Mouse (Mus musculus): ENCODE measurements around the gene Has1. TPM values are rescaled to one million over a fixed set of nuclear protein-coding genes. Genes with fewer than 3 reads are reported as not detected.
A peak's percentile ranks its signal among the peaks of the same experiment; 100 is the strongest.

Gene Has1
- total and polyA plus RNA-seq, 3 experiments: not detected

GRCm38 (mm10) chr17:17828191-17828981, 26.6 kb downstream of the Has1 start:
- Histone ChIP-seq H3K4me1 (ENCODE audit: control insufficient read depth in 1 of 2, insufficient read depth in 2 of 2) (peaks cover 0 to 9% of the 10 kb centered on the region in 2 experiments; a peak in 2 of 4 replicates), H3K9me3 (replicated peaks; ENCODE audit: low read length) (no peaks in the 10 kb centered on the region), H3K9ac (ENCODE audit: insufficient read depth, low read depth) (no peak overlapping the region), H3K79me2 (replicated peaks; ENCODE audit: control insufficient read depth, extremely low read depth, insufficient read depth, poor library complexity, severe bottlenecking) (no peaks in the 10 kb centered on the region), H3K4me3 (replicated peaks in 1 of 3; ENCODE audit: low read depth in 2 of 3, low read length in 2 of 3, poor library complexity in 1 of 3) (no peak overlapping the region), H3K27ac (ENCODE audit: insufficient read depth, low read depth) (no peak overlapping the region), H3K36me3 (replicated peaks in 1 of 2; ENCODE audit: control insufficient read depth in 1 of 2, insufficient read depth in 1 of 2, low read length in 1 of 2) (no peaks in the 10 kb centered on the region), H3K4me2 (ENCODE audit: insufficient read depth, low read depth, poor library complexity, severe bottlenecking) (peak overlapping the region; percentile 50), H3K27me3 (replicated peaks) (no peaks in the 10 kb centered on the region)
- in situ Hi-C loops (cut with MboI; ENCODE audit: low pct_ligation_motif_present, low pct_unique_long_range_greater_than_20kb, low sequenced_read_pairs) (no loop called here), dilution Hi-C loops (cut with MboI; ENCODE audit: extremely low pct_ligation_motif_present, extremely low pct_unique_long_range_greater_than_20kb, low sequenced_read_pairs) (no loop called here)
- DNase-seq (ENCODE audit: extremely low read depth): no peak
- TF ChIP-seq ZKSCAN1 (IDR thresholded peaks at IDR 0.05; ENCODE audit: borderline replicate concordance, low read depth, low read length) (no peak), POLR2A (IDR thresholded peaks at IDR 0.05; ENCODE audit: low read depth, low read length) (no peak), E2F4 (IDR thresholded peaks at IDR 0.05; ENCODE audit: insufficient replicate concordance, low read depth, low read length) (no peak), HCFC1 (IDR thresholded peaks at IDR 0.05; ENCODE audit: low read depth, low read length) (no peak), CTCF (conservative IDR thresholded peaks at IDR 0.05 in 1 of 2, IDR thresholded peaks at IDR 0.05 in 1 of 2; ENCODE audit: low read depth in 2 of 2, low read length in 2 of 2) (no peak), SIN3A (IDR thresholded peaks at IDR 0.05; ENCODE audit: low read length) (no peak), ETS1 (conservative IDR thresholded peaks at IDR 0.05; ENCODE audit: low read depth, low read length) (no peak), MYC (IDR thresholded peaks at IDR 0.05; ENCODE audit: low read depth, low read length) (no peak), CHD1 (IDR thresholded peaks at IDR 0.05; ENCODE audit: low read depth, low read length) (no peak), MXI1 (IDR thresholded peaks at IDR 0.05; ENCODE audit: low read depth, low read length) (no peak), ZMIZ1 (IDR thresholded peaks at IDR 0.05; ENCODE audit: low read depth, low read length) (no peak)

GRCm38 (mm10) chr17:17827658-17828190, 27.3 kb downstream of the Has1 start:
- Histone ChIP-seq H3K27me3 (replicated peaks) (no peaks in the 10 kb centered on the region), H3K27ac (ENCODE audit: insufficient read depth, low read depth) (no peak overlapping the region), H3K4me1 (ENCODE audit: control insufficient read depth in 1 of 2, insufficient read depth in 2 of 2) (peaks cover 0 to 9% of the 10 kb centered on the region in 2 experiments; a peak in 2 of 4 replicates), H3K79me2 (replicated peaks; ENCODE audit: control insufficient read depth, extremely low read depth, insufficient read depth, poor library complexity, severe bottlenecking) (no peaks in the 10 kb centered on the region), H3K9me3 (replicated peaks; ENCODE audit: low read length) (no peaks in the 10 kb centered on the region), H3K9ac (ENCODE audit: insufficient read depth, low read depth) (no peak overlapping the region), H3K4me3 (replicated peaks in 1 of 3; ENCODE audit: low read depth in 2 of 3, low read length in 2 of 3, poor library complexity in 1 of 3) (no peak overlapping the region), H3K4me2 (ENCODE audit: insufficient read depth, low read depth, poor library complexity, severe bottlenecking) (no peak overlapping the region), H3K36me3 (replicated peaks in 1 of 2; ENCODE audit: control insufficient read depth in 1 of 2, insufficient read depth in 1 of 2, low read length in 1 of 2) (no peaks in the 10 kb centered on the region)
- in situ Hi-C loops (cut with MboI; ENCODE audit: low pct_ligation_motif_present, low pct_unique_long_range_greater_than_20kb, low sequenced_read_pairs) (no loop called here), dilution Hi-C loops (cut with MboI; ENCODE audit: extremely low pct_ligation_motif_present, extremely low pct_unique_long_range_greater_than_20kb, low sequenced_read_pairs) (no loop called here)
- no peak for DNase-seq (ENCODE audit: extremely low read depth)
- TF ChIP-seq ZC3H11A (IDR thresholded peaks at IDR 0.05; ENCODE audit: low read depth, low read length) (no peak), EP300 (IDR thresholded peaks at IDR 0.05; ENCODE audit: low read length) (no peak), GABPA (IDR thresholded peaks at IDR 0.05; ENCODE audit: insufficient replicate concordance, low read depth, low read length) (no peak), CHD1 (IDR thresholded peaks at IDR 0.05; ENCODE audit: low read depth, low read length) (no peak), MAX (IDR thresholded peaks at IDR 0.05; ENCODE audit: low read length) (no peak), TCF12 (IDR thresholded peaks at IDR 0.05; ENCODE audit: low read depth, low read length) (no peak), ZKSCAN1 (IDR thresholded peaks at IDR 0.05; ENCODE audit: borderline replicate concordance, low read depth, low read length) (no peak), RCOR1 (conservative IDR thresholded peaks at IDR 0.05; ENCODE audit: low read depth, low read length) (no peak), USF1 (IDR thresholded peaks at IDR 0.05; ENCODE audit: low read depth, low read length) (no peak), MYC (IDR thresholded peaks at IDR 0.05; ENCODE audit: low read depth, low read length) (no peak), RAD21 (IDR thresholded peaks at IDR 0.05; ENCODE audit: low read depth, low read length) (no peak), MEF2A (IDR thresholded peaks at IDR 0.05; ENCODE audit: borderline replicate concordance, low read depth, low read length) (no peak), CHD2 (IDR thresholded peaks at IDR 0.05; ENCODE audit: low read length) (no peak), ZMIZ1 (IDR thresholded peaks at IDR 0.05; ENCODE audit: low read depth, low read length) (no peak)

Data from CH12.LX (cell line).